Mouse (Mus musculus) heart, embryonic 14.5 days (tissue): ENCODE data around the gene Npl. TPM values are rescaled to one million over a fixed set of nuclear protein-coding genes. Genes with fewer than 3 reads are reported as not detected.

Experiments
- ATAC-seq: fragments of 200-750 bp; cut with Nextera tagmentation; 2 replicates; pipeline ENCODE4 v1.8.0; 2017; ENCODE audit warnings: low read depth, moderate TSS enrichment; ENCODE audit not compliant: insufficient number of reproducible peaks, insufficient read depth, low FRiP score
- H3K27ac ChIP-seq, 2 experiments: fragments of 200-500 bp in 1 of 2; fragments of 300-500 bp in 1 of 2; sonication (generic) in 1 of 2; replicated peaks in 1 of 2; 2 replicates each; pipeline ENCODE4 v1.5.1; 2012 to 2014; ENCODE audit warnings: low read depth in 2 of 2, low read length in 2 of 2, control low read depth in 1 of 2, mild to moderate bottlenecking in 1 of 2, mixed read lengths in 1 of 2; ENCODE audit not compliant: control insufficient read depth in 1 of 2, insufficient read depth in 1 of 2
- H3K27me3 ChIP-seq: fragments of 300-500 bp; sonication (generic); 2 replicates; pipeline ENCODE4 v1.6.1; 2014; ENCODE audit warnings: mild to moderate bottlenecking, low read length, control low read depth; ENCODE audit not compliant: control insufficient read depth, insufficient read depth
- H3K36me3 ChIP-seq: fragments of 300-500 bp; sonication (generic); 2 replicates; pipeline ENCODE4 v1.6.1; 2014; ENCODE audit warnings: mild to moderate bottlenecking, control low read depth, low read length, mixed read lengths; ENCODE audit not compliant: control insufficient read depth, insufficient read depth
- H3K4me1 ChIP-seq, 2 experiments: fragments of 200-500 bp in 1 of 2; fragments of 300-500 bp in 1 of 2; sonication (generic) in 1 of 2; 2 replicates each; pipeline ENCODE4 v1.6.1; 2012 to 2014; ENCODE audit warnings: low read length in 2 of 2, control low read depth in 1 of 2, mixed read lengths in 1 of 2; ENCODE audit not compliant: control insufficient read depth in 2 of 2, insufficient read depth in 2 of 2
- H3K4me2 ChIP-seq: fragments of 300-500 bp; sonication (generic); 2 replicates; pipeline ENCODE4 v1.6.1; 2014; ENCODE audit warnings: mild to moderate bottlenecking, low read length
- H3K4me3 ChIP-seq, 2 experiments: fragments of 200-500 bp in 1 of 2; fragments of 300-500 bp in 1 of 2; sonication (generic) in 1 of 2; 2 replicates each; pipeline ENCODE4 v1.5.1; 2012 to 2014; ENCODE audit warnings: low read length in 2 of 2, mild to moderate bottlenecking in 2 of 2, control low read depth in 1 of 2, low read depth in 1 of 2, moderate library complexity in 1 of 2; ENCODE audit not compliant: control insufficient read depth in 1 of 2, insufficient read depth in 1 of 2
- H3K9ac ChIP-seq: fragments of 300-500 bp; sonication (generic); 2 replicates; pipeline ENCODE4 v1.6.1; 2014; ENCODE audit warnings: mild to moderate bottlenecking, low read length
- H3K9me3 ChIP-seq: fragments of 300-500 bp; sonication (generic); 2 replicates; pipeline ENCODE4 v1.6.1; 2016; ENCODE audit warnings: low read length, control low read depth; ENCODE audit not compliant: control insufficient read depth
- WGBS: fragments of 180-500 bp; shearing (Covaris S2); extraction: QIAGEN DNeasy Blood & Tissue Kit; methylation state at CpG from one replicate; pipeline ENCODE4 v1.1.7; 2014; 5-methylcytosine and 5-hydroxymethylcytosine counted together
- polyA plus RNA-seq: library from polyadenylated mRNA; unstranded; fragments of >200 nt; fragmentation: Nextera tagmentation; extraction: Ambion mirVana; gene quantifications from 2 replicates; pipeline ENCODE4 v1.2.1, GENCODE M21; 2014

Gene Npl
- polyA plus RNA-seq, 1 experiment from 2014 or later = 6.8 TPM

DNA sequence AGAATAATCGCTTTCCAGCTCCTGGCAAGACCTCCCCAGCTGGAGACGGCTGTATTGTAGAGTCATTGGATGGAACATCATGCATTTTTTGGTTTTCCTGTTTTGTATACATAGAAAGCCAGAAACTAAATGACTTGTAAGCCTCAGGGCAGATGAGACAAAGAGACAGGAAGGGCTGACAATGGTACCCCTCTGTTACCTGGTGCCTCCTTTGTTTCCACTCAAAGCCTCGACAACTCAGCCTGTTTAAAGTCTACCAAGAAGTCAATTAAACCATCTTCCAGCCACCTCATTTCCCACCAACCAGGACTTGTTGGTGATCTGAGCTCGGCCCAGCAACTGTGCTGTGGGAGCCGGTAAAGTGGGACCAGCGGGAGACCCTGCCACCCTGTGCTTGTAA is 11.0 kb upstream of the Npl start:
- H3K27me3 ChIP-seq = no peaks in the 10 kb centered on the region
- no peak for ATAC-seq
- H3K27ac ChIP-seq = no peak overlapping the region
- no peak overlapping the region for H3K4me3 ChIP-seq
- no peaks in the 10 kb centered on the region for H3K9me3 ChIP-seq
- no peak overlapping the region for H3K9ac ChIP-seq
- peaks cover 0 to 7% of the 10 kb centered on the region in 2 experiments; a peak in 3 of 4 replicates for H3K4me1 ChIP-seq
- H3K4me2 ChIP-seq = no peak overlapping the region
- WGBS = 73% methylated on average over 6 of the region's 6 CpGs
- no peaks in the 10 kb centered on the region for H3K36me3 ChIP-seq

DNA sequence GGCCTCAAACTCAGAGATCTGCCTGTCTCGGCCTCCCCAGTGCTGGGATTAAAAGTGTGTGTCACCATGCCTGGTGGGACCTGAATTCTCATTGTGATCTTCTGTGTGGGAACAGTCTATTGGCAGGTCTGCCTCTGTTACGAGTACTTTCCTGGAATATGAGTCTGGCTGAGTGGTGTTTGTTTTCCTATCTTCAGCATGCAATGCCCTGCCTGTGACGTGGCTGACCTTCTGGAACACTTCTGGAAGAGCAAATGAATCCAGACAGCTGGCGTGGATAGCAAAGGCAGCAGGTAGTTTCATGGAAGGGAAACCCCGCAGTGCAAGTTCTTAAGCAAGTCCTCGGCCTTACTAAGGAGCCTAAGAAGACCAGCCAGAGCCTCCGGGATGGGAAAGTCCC is 9.9 kb upstream of the Npl start:
- ATAC-seq = no peak
- peaks cover 0 to 3% of the 10 kb centered on the region in 2 experiments; a peak in 2 of 4 replicates for H3K4me1 ChIP-seq
- WGBS = 66% methylated on average over 7 of the region's 7 CpGs

DNA sequence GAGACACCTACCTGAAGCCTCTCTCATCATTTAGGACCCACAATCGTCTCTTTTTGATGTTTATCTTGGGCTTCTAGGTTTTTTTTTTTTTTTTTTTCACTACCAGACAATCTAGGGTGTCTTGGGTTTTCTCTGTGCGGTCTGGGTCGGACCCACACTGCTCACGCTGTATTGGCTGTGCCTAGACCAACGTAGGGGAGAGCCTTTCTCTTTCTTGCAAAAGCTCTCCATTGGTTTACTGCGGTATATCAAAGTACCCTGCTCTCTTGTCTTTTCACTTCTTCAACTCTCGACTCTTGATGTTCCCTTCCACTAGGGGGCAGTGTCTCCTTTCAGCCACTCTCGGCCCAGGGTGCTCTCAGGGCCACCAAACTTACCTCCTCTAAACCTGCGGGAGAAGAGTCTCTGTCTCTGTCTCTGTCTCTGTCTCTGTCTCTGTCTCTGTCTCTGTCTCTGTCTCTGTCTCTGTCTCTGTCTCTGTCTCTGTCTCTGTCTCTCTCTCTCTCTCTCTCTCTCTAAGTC is 9.3 kb upstream of the Npl start:
- Histone ChIP-seq H3K27ac (no peak overlapping the region), H3K27me3 (no peaks in the 10 kb centered on the region), H3K36me3 (no peaks in the 10 kb centered on the region), H3K4me2 (no peak overlapping the region), H3K9ac (no peak overlapping the region), H3K9me3 (no peaks in the 10 kb centered on the region), H3K4me3 (no peak overlapping the region), H3K4me1 (no peaks in the 10 kb centered on the region)
- WGBS = 22% methylated on average over 9 of the region's 9 CpGs
- no peak for ATAC-seq

More for the DNA sequence above, 9.9 kb upstream of the Npl start:
- Histone ChIP-seq H3K27me3 (no peaks in the 10 kb centered on the region), H3K9me3 (no peaks in the 10 kb centered on the region), H3K9ac (no peak overlapping the region), H3K4me2 (no peak overlapping the region), H3K36me3 (no peaks in the 10 kb centered on the region), H3K27ac (no peak overlapping the region), H3K4me3 (no peak overlapping the region)

DNA sequence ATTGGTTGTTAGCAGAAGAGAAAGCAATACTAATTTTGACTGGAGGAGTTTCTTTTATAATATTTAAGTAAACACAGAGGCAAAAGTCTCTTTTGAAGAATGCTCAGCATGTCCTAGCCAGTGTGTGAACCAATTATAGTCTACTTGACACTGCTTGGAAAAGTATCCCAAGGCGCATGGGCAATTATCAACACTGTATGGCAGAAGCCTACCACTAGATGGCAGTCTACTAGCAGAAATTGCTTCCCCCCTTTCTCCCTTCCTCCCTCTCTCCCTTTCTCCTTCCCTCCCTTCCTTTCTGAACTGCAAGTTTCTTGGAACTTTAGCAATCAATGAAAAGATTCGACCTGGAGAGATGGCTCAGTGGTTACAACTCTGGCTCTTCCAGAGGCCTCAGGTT is 7.1 kb upstream of the Npl start:
- Histone ChIP-seq H3K4me2 (no peak overlapping the region), H3K4me3 (no peak overlapping the region), H3K9ac (no peak overlapping the region), H3K9me3 (no peaks in the 10 kb centered on the region), H3K4me1 (no peaks in the 10 kb centered on the region), H3K36me3 (no peaks in the 10 kb centered on the region), H3K27ac (no peak overlapping the region), H3K27me3 (no peaks in the 10 kb centered on the region)
- ATAC-seq = no peak
- WGBS = 6% methylated on average over 2 of the region's 2 CpGs

DNA sequence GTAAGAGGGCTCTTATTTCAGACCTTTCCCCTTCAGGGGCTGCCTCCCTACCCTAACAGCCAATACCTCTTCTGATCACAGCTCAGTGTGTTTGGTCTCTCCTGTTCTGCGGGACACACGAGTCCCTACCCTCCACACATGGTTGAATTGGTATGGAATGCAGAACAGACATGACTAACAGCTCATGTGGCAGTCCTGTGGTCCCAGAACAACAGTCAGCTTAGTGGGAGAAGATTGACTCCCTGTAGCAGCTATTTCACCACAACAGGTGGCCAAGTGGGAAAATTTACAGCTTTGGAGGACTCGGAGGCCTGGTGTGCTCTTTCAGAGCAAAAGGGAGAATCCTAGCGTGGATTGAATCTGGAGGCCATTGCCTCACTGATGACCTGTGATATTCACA is 6.4 kb upstream of the Npl start:
- WGBS = 85% methylated on average over 4 of the region's 4 CpGs
- Histone ChIP-seq H3K4me1 (no peaks in the 10 kb centered on the region), H3K36me3 (no peaks in the 10 kb centered on the region), H3K4me3 (no peak overlapping the region), H3K27me3 (no peaks in the 10 kb centered on the region), H3K27ac (no peak overlapping the region), H3K4me2 (no peak overlapping the region), H3K9ac (no peak overlapping the region), H3K9me3 (no peaks in the 10 kb centered on the region)
- no peak for ATAC-seq

DNA sequence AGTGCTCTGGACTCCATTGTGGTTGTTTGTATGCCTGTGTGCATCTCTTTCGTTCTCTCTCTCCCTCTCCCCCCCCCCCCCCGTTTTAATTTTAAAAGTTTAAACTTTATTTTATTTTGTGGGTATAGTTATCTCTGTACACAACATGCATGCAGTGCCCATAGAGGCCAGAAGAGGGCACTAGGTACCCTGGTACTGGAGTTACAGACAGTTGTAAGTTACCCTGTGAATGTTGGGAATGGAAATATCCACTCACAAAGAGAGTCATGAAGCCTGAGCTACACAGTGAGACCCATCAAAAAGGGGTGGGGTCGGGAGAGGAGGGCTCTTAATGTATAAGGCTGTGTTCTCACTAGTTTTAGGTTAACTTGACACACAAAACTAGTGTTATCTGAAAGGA is 969 bp upstream of the Npl start:
- Histone ChIP-seq H3K27me3 (no peaks in the 10 kb centered on the region), H3K4me2 (no peak overlapping the region), H3K4me3 (no peak overlapping the region), H3K27ac (no peak overlapping the region), H3K9me3 (no peaks in the 10 kb centered on the region), H3K36me3 (no peaks in the 10 kb centered on the region), H3K9ac (no peak overlapping the region), H3K4me1 (peaks cover 0 to 5% of the 10 kb centered on the region in 2 experiments; a peak in 1 of 4 replicates)
- WGBS = 7% methylated on average over 3 of the region's 3 CpGs
- ATAC-seq = no peak

DNA sequence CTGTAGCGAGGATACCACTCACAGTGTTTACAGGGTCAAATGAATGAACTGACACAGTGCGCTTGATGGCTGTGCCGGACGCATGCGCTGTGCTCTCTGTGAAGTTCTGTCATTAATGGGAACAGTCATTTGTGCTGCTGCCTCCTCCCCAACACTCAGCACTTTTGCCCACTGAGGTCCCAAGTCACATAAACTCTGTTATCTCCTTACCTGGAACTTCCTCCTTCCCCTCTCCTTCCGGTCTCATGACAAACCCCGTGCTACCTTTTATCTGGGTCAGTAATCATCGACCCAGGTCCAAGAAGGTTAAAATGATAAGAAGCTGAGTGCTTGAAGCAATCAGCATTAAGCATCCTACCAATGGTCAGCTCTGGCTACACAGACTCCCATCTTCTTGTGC is 2.3 kb downstream of the Npl start:
- H3K4me3 ChIP-seq = no peak overlapping the region
- H3K27ac ChIP-seq = no peak overlapping the region
- no peaks in the 10 kb centered on the region for H3K36me3 ChIP-seq
- no peak for ATAC-seq
- no peak overlapping the region for H3K9ac ChIP-seq
- 52% methylated on average over 8 of the region's 8 CpGs for WGBS
- no peaks in the 10 kb centered on the region for H3K9me3 ChIP-seq
- H3K27me3 ChIP-seq = no peaks in the 10 kb centered on the region
- peaks cover 8 to 17% of the 10 kb centered on the region in 2 experiments for H3K4me1 ChIP-seq
- H3K4me2 ChIP-seq = no peak overlapping the region

DNA sequence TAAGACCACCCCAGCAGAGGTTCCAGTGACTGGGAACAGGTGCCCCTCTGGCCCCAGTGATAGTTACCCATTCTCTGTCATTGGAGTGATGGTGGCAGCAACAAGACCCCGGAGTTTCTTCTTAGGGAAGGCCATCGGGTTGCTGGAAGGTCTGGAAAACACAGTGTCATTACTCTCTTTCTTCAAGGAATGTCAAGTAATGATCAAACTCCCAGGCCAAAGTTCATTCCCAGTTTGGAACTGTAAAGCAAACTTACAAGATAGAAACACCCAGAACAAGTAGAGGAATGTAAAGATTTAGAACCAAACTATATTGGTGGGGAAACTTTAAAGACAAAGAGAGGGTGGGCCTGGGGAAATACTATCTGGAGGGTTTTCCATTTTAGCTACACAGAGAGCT is 4.6 kb downstream of the Npl start:
- no peaks in the 10 kb centered on the region for H3K9me3 ChIP-seq
- 77% methylated on average over 2 of the region's 2 CpGs for WGBS
- ATAC-seq = no peak

More for the DNA sequence above, 4.6 kb downstream of the Npl start:
- Histone ChIP-seq H3K4me1 (peaks cover 11 to 22% of the 10 kb centered on the region in 2 experiments), H3K9ac (no peak overlapping the region), H3K4me3 (no peak overlapping the region), H3K27me3 (no peaks in the 10 kb centered on the region), H3K4me2 (no peak overlapping the region), H3K27ac (no peak overlapping the region), H3K36me3 (no peaks in the 10 kb centered on the region)
